7 mouse cellular contexts compared by ENCODE assay signal in the genomic region with DNA sequence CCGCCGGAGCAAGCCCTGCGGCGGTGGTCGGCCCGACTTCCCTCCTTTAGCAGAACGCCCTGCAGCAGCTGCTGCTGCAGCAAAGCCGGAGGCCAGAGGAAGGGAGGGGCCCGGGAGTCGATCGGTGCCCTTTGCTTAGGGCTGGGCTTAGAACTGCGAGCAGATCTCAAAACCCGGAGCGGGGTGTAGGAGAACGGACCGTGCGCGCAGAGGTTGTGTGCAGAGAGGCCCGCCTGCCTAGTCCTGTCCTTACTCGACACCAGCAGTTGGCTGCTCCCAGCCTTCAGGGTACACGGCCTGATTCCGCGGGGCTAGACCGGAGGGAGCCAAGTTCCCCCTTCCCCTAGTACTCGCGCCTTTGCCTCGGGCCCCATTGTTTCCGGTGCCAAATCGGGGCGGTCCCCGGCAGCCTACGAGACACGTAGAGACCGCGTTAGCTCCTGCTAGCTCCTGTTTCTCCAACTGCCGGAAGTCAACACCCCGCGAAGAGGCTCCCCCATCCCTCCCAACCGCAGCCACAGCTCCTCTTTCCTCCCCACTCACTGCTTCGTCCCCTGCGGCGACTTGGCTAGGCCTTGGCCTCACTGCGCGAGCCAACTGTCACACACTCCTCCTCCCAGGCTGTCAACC. TPM values are rescaled to one million over a fixed set of nuclear protein-coding genes. Genes with fewer than 3 reads are reported as not detected.
DNase-seq lines count a peak whose midpoint lies in the region; ATAC-seq lines count a peak whose summit lies in the region.

A gene (minus strand): TSS at position 94 of the 630 bp plus-strand sequence.

- no peaks in the 10 kb centered on the region for H3K9me3 ChIP-seq in embryonic facial prominence, embryonic 11.5 days (replicated peaks; ENCODE audit: control insufficient read depth, low read length)
- H3K9me3 ChIP-seq in limb, embryonic 10.5 days (replicated peaks) = no peaks in the 10 kb centered on the region
- no peaks in the 10 kb centered on the region for H3K9me3 ChIP-seq in midbrain, embryonic 13.5 days

- ATAC-seq in embryonic facial prominence, embryonic 11.5 days (replicated peaks; ENCODE audit: insufficient number of reproducible peaks, low FRiP score, low TSS enrichment, low read depth) = peak; percentile 95
- ATAC-seq in granulocyte monocyte progenitor cell, adult 5-6 weeks (replicated peaks; ENCODE audit: poor library complexity, severe bottlenecking) = peak; percentile 71
- ATAC-seq in midbrain, embryonic 13.5 days = peak; percentile 96

- H3K36me3 ChIP-seq in embryonic facial prominence, embryonic 11.5 days (replicated peaks; ENCODE audit: control insufficient read depth, insufficient read depth, low read depth, low read length) = no peaks in the 10 kb centered on the region
- H3K36me3 ChIP-seq in limb, embryonic 10.5 days = no peaks in the 10 kb centered on the region
- no peaks in the 10 kb centered on the region for H3K36me3 ChIP-seq in midbrain, embryonic 13.5 days

- H3K4me2 ChIP-seq in embryonic facial prominence, embryonic 11.5 days (ENCODE audit: low read depth, low read length) = peak within 1 kb of the TSS; percentile 70
- peak within 1 kb of the TSS; percentile 70 for H3K4me2 ChIP-seq in midbrain, embryonic 13.5 days (replicated peaks)

- H3K27me3 ChIP-seq in embryonic facial prominence, embryonic 11.5 days (ENCODE audit: control insufficient read depth, insufficient read depth, low read length) = no peaks in the 10 kb centered on the region
- no peaks in the 10 kb centered on the region for H3K27me3 ChIP-seq in limb, embryonic 10.5 days (ENCODE audit: low read depth, poor library complexity, severe bottlenecking)
- no peaks in the 10 kb centered on the region for H3K27me3 ChIP-seq in midbrain, embryonic 13.5 days

- peak within 1 kb of the TSS; percentile 79 for H3K4me3 ChIP-seq in embryonic facial prominence, embryonic 11.5 days (ENCODE audit: low read depth, low read length)
- peak within 1 kb of the TSS; percentile 73 for H3K4me3 ChIP-seq in limb, embryonic 10.5 days
- H3K4me3 ChIP-seq in midbrain, embryonic 13.5 days (replicated peaks) = peak within 1 kb of the TSS; percentile 89

- WGBS in embryonic facial prominence, embryonic 11.5 days = under 1% methylated on average over 43 of the region's 44 CpGs
- whole genome bisulfite sequencing in limb, embryonic 10.5 days = under 1% methylated on average over 44 of the region's 44 CpGs
- WGBS in midbrain, embryonic 13.5 days = under 1% methylated on average over 44 of the region's 44 CpGs

- DNase-seq in adrenal gland, postnatal 14 days = peak; percentile 95
- DNase-seq in embryonic facial prominence, embryonic 11.5 days (ENCODE audit: low spot score) = peak; percentile 93
- peak; percentile 95 for DNase-seq in kidney, adult 11 months
- peak; percentile 91 for DNase-seq in limb, embryonic 10.5 days (ENCODE audit: low spot score)
- DNase-seq in spleen, adult 12 weeks (ENCODE audit: low spot score) = peak; percentile 80

- peak within 1 kb of the TSS; percentile 92 for H3K9ac ChIP-seq in embryonic facial prominence, embryonic 11.5 days (replicated peaks; ENCODE audit: low read length)
- peak within 1 kb of the TSS; percentile 91 for H3K9ac ChIP-seq in midbrain, embryonic 13.5 days (replicated peaks)

- peak within 1 kb of the TSS; percentile 99 for H3K27ac ChIP-seq in embryonic facial prominence, embryonic 11.5 days (replicated peaks; ENCODE audit: low read depth, low read length)
- peak within 1 kb of the TSS; percentile 93 for H3K27ac ChIP-seq in limb, embryonic 10.5 days
- peak within 1 kb of the TSS; percentile 100 for H3K27ac ChIP-seq in midbrain, embryonic 13.5 days

- no peaks in the 10 kb centered on the region for H3K4me1 ChIP-seq in embryonic facial prominence, embryonic 11.5 days (ENCODE audit: control insufficient read depth, insufficient read depth, low read length)
- peaks cover 27% of the 10 kb centered on the region for H3K4me1 ChIP-seq in limb, embryonic 10.5 days
- H3K4me1 ChIP-seq in midbrain, embryonic 13.5 days (replicated peaks) = peaks cover 25% of the 10 kb centered on the region

RNA-seq across cellular contexts. Expression of the gene that starts here (rescaled TPM):
- total RNA-seq in adrenal gland, postnatal 14 days (2021) = 120 and 123 TPM in 2 replicates
- polyA plus RNA-seq in embryonic facial prominence, embryonic 11.5 days (2014; fragmentation: Nextera tagmentation; extraction: Ambion mirVana) = 5.5 and 5.8 TPM in 2 replicates
- 42.2 and 46.3 TPM in 2 replicates for total RNA-seq in granulocyte monocyte progenitor cell, adult 5-6 weeks (2014; fragmentation: Nextera tagmentation)
- total RNA-seq in granulocyte monocyte progenitor cell, adult 5-6 weeks (2017) = 51.6 and 52.2 TPM in 2 replicates
- polyA plus RNA-seq in limb, embryonic 10.5 days (2016; fragmentation: Nextera tagmentation; extraction: Ambion mirVana) = 8.4 and 10.1 TPM in 2 replicates
- 9.0 and 9.2 TPM in 2 replicates for polyA plus RNA-seq in midbrain, embryonic 13.5 days (2015; fragmentation: Nextera tagmentation; extraction: Ambion mirVana)

Comparison
In these comparisons a context has a peak if more than half of its experiments do, and no peak if none do; other contexts are left out.
1. Peak in every context shown above with its lines: DNase-seq, ATAC-seq, H3K4me3 ChIP-seq and H3K27ac ChIP-seq.